Mouse (Mus musculus): ENCODE data around the gene Eml4.
A peak's percentile ranks its signal among the peaks of the same experiment; 100 is the strongest.

The Eml4 gene

GRCm38 (mm10) chr17:83503693-83504092 lies 153.0 kb downstream of the Eml4 start:
- DNase-seq (ENCODE audit: low spot score): no peak

DNA sequence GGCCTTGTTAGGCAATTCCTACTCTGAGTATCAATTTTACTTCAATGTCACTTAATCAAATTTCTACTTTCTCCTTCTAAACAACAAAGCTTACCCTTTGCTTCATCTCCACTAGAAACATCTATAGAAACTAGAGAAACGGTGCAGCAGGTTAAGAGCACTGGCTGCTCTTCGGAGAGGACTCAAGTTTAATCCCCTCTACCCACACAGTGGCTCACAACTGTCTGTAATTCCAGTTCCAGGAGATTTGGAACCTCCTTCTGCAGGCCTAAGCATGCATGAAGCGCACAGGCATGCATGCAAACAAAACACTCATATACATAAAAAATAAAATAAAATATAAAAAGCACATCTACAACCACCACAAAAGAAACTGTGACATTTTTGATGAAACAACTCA lies 161.4 kb downstream of the Eml4 start:
- no peak for DNase-seq (ENCODE audit: low spot score)

DNA sequence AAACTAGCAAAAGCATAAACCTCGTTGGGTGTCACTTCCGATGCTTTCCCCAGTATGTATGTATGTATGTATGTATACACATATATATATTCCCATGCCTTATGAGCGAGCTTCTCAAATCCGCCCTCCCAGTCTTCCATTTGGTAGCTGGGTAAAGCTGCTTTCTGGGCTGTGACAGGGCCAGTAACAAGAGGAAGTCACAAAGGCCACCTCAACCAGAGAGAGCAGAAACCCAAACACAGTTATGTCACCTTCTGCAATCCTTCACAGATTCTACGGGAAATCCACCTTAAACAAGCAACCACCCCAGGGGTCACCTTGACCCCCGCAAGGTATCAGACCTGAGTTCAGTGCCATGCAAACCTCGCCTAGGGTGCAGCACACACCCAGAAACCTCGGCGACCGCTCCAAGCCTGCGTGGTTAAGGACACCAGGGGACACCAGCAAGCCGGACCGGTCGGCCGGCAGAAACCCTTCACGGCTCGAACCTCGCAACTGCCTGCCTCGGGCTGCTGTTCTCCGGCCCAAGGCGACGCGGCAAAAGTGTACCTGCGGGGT lies 163.0 kb downstream of the Eml4 start:
- DNase-seq (ENCODE audit: low spot score): no peak

- DNase-seq (ENCODE audit: low spot score): peak; percentile 90
Measured at GRCm38 (mm10) chr17:83514213-83514701, 163.5 kb downstream of the Eml4 start.

GRCm38 (mm10) chr17:83517280-83518015 lies 166.7 kb downstream of the Eml4 start, which contains the start of gene Cox7a2l:
Cox7a2l (minus strand) TSS chr17:83517330.
- DNase-seq (ENCODE audit: low spot score): peak; percentile 31

GRCm38 (mm10) chr17:83521881-83522280 lies 171.2 kb downstream of the Eml4 start:
- DNase-seq (ENCODE audit: low spot score): no peak

DNA sequence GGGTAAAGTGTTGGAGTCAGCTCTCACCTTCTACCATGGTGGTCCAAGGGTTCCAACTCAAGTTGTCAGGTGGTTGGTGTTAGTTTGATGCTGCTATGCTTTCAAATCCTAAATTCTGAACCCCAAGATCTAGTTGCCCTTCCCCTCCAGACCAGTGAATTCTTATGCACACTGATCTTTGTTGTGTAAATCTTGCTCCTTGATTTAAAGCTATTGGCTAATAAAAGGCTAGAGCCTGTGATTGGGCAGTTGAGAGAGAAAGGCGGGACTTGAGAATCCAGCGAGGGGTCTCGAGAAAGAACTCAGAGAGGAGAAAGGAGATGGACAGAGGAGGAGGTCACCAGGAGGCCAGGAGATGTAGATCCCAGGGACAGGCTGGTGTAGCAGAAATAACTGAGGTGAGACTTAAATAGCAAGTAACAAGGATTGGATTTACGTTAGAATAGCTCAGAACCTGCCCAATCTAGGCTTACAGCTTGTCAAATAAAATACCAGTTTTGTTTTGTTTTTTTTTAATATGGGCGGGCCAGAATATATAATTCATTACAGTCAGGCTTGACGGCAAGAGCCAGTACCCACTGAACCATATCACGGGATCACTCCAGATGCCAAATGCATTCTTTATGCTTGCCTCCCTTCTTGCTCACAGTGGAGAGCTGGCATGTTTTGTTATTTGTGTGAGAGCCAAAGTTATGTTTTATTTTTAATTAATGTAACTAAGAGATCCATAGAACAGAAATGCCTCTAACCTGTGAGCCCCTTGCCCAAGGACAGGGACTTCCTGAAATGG lies 172.1 kb downstream of the Eml4 start:
- no peak for DNase-seq (ENCODE audit: low spot score)

- no peak for DNase-seq (ENCODE audit: low spot score)
Measured at GRCm38 (mm10) chr17:83524753-83525152, 174.0 kb downstream of the Eml4 start.

GRCm38 (mm10) chr17:83525596-83525995 lies 174.9 kb downstream of the Eml4 start:
- no peak for DNase-seq (ENCODE audit: low spot score)

GRCm38 (mm10) chr17:83526091-83526561 lies 175.4 kb downstream of the Eml4 start:
- DNase-seq (ENCODE audit: low spot score): no peak

GRCm38 (mm10) chr17:83526624-83527532 lies 176.1 kb downstream of the Eml4 start:
- no peak for DNase-seq (ENCODE audit: low spot score)

- no peak for DNase-seq (ENCODE audit: low spot score)
Measured at GRCm38 (mm10) chr17:83527651-83528381, 177.1 kb downstream of the Eml4 start.
